Mouse (Mus musculus) embryonic stem cell, embryonic (primary cell): ENCODE measurements around the gene Padi4.

ENCODE experiments used
- CTCF ChIA-PET, 4 experiments: fragments of 300-600 bp in 2 of 4; fragments of 350-600 bp in 2 of 4; sonication (Branson Sonifier 250); formaldehyde crosslinking; loops; one replicate each; lab custom pipeline; 2022; ENCODE audit warnings: inconsistent platforms in 2 of 4; lab: Charles Lee
- POLR2A ChIA-PET, 4 experiments: fragments of 300-600 bp in 2 of 4; fragments of 350-600 bp in 2 of 4; sonication (Branson Sonifier 250); formaldehyde crosslinking; loops; one replicate each; lab custom pipeline; 2022; ENCODE audit warnings: antibody characterized with exemption in 4 of 4, inconsistent platforms in 1 of 4; lab: Charles Lee

The Padi4 gene

GRCm38 (mm10) chr4:140774025-140774800 lies at the start of gene Padi4:
Padi4 (minus strand) TSS chr4:140774236.
- POLR2A ChIA-PET: interaction anchor here in 2 of 4 experiments (0.7 to 1.4 kb wide), 4 partner anchors 9 to 136 kb away, joined by 3 to 4 read pairs (median 3); no protein-coding TSS in a partner anchor

GRCm38 (mm10) chr4:140821988-140822387 lies 48.0 kb upstream of the Padi4 start:
- ChIA-PET POLR2A (no interaction called here), CTCF (interaction anchor here in 2 of 4 experiments (0.6 to 2.4 kb wide), 3 partner anchors 28 to 136 kb away, joined by 3 to 9 read pairs (median 3); no protein-coding TSS in a partner anchor)

More at GRCm38 (mm10) chr4:140774025-140774800, at the start of gene Padi4:
- CTCF ChIA-PET: interaction anchor here in 2 of 4 experiments (0.8 to 1.0 kb wide), 4 partner anchors 11 to 14 kb away, joined by 3 read pairs; no protein-coding TSS in a partner anchor

- POLR2A ChIA-PET: interaction anchor here in 2 of 4 experiments (1.1 to 2.8 kb wide), 6 partner anchors 12 to 48 kb away, joined by 3 to 17 read pairs (median 4); no protein-coding TSS in a partner anchor
- CTCF ChIA-PET: interaction anchor here (0.6 to 1.5 kb wide), 4 partner anchors 57 to 141 kb away, joined by 3 read pairs; no protein-coding TSS in a partner anchor
Measured at GRCm38 (mm10) chr4:140817413-140817812, 43.4 kb upstream of the Padi4 start.

GRCm38 (mm10) chr4:140815996-140816917 lies 42.2 kb upstream of the Padi4 start:
- ChIA-PET CTCF (interaction anchor here (0.6 to 1.5 kb wide), 10 partner anchors 10 to 678 kb away, joined by 3 to 5 read pairs (median 3); no protein-coding TSS in a partner anchor), POLR2A (interaction anchor here (0.5 to 2.8 kb wide), 21 partner anchors 10 to 250 kb away, joined by 3 to 17 read pairs (median 4); no protein-coding TSS in a partner anchor)

DNA sequence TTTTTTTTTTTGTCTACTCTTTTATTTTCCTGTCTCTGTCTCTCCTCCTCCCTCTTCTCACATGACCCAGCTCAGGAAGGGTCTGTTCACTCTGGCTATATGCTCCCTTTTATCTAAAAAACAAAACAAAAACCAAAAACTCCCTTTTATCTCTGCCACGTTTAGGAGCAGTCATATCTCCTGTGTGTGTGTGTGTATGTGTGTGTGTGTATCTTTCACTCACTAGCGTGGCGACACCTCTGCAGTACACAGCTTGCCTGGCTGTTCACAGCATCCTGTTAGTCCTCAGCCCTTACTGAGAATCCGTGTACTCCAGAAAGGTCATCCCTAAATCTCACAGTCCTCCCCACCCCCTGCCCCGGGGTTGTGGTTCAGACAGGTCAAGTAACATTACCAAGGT lies 41.5 kb upstream of the Padi4 start:
- POLR2A ChIA-PET: interaction anchor here in 3 of 4 experiments (0.6 to 2.8 kb wide), 15 partner anchors 10 to 251 kb away, joined by 3 to 17 read pairs (median 4); no protein-coding TSS in a partner anchor

DNA sequence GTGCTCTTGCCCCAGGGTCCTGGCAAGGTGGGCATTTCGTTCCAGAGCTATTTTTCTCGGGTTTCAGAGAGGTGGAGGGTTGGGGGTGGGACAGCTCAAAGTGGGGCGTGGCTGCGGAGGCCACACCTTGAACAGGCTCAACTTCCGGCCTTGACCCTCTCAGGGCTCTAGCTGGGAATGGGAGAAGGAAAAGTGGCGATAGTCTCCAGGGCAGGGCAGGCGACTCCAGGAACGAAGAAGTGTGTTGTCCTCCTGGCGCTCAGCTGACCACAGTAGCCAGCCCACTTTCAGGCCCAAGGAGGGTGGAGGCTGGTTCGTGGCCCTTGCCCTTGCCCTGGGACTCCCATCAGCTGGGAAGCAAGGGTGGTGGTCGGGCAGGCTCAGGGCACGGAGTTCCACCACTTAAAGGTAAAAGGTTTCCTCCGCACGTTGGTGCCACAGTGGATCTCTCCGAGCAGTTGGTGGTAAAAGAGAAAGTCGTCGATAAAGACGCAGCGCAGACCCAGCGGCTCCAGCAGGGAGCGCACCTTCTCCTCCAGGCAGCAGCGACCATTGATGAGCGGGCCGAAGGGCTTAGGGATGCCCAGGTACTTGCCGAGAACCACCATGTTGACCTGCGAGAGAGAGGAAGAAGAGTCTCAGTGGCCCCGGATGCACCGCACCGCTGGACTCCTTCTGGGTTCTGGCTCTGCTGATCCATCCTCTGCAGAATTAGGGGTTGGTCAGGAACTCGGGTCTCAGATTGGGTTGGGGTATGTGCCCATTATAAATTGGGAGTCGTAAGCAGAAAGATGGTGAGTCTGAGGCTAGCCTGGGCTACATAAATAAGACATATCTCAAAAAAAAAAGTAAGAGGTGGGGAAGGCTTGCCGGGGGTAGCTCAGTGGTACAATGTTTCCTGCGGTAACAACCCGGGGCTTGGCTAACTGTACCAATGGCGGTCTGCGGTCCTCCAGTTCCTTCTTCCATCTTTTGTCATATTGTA lies 40.5 kb upstream of the Padi4 start:
- CTCF ChIA-PET: interaction anchor here (0.6 to 1.8 kb wide), 9 partner anchors 19 to 287 kb away, joined by 3 to 6 read pairs (median 3); no protein-coding TSS in a partner anchor
- POLR2A ChIA-PET: interaction anchor here (0.5 to 2.8 kb wide), 16 partner anchors 9 to 134 kb away, joined by 3 to 17 read pairs (median 3); no protein-coding TSS in a partner anchor

More for the DNA sequence above, 41.5 kb upstream of the Padi4 start:
- CTCF ChIA-PET: interaction anchor here in 3 of 4 experiments (0.6 to 1.8 kb wide), 8 partner anchors 10 to 811 kb away, joined by 3 to 5 read pairs (median 4); no protein-coding TSS in a partner anchor

GRCm38 (mm10) chr4:140813358-140814185 lies 39.5 kb upstream of the Padi4 start:
- CTCF ChIA-PET: interaction anchor here in 3 of 4 experiments (0.6 to 1.8 kb wide), 9 partner anchors 19 to 288 kb away, joined by 3 to 6 read pairs (median 3); no protein-coding TSS in a partner anchor

DNA sequence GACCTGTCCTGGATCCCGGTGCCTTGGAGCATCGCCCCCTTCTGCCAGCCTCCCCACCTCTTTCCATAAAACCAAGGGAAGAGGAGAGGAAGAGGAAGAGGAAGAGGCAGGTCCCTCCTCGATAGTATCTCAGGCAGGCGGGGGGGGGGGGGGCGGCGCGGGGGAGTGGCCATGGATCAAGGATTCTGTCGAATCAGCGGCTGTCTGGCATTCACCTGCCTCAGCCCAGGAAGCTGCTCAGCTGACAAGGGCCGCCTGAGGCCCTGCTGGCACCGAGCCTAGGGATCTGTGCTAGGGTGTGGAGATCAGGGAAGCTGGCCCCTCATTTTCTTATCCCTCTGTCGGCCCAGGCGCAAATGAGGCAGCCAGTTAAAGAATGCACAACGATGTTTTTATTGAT lies 38.6 kb upstream of the Padi4 start:
- POLR2A ChIA-PET: interaction anchor here in 3 of 4 experiments (0.7 to 2.4 kb wide), 3 partner anchors 11 to 81 kb away, joined by 3 to 7 read pairs (median 3); no protein-coding TSS in a partner anchor
- CTCF ChIA-PET: interaction anchor here in 3 of 4 experiments (0.5 to 1.7 kb wide), 4 partner anchors 11 to 218 kb away, joined by 3 to 6 read pairs (median 6); no protein-coding TSS in a partner anchor

More at GRCm38 (mm10) chr4:140813358-140814185, 39.5 kb upstream of the Padi4 start:
- POLR2A ChIA-PET: interaction anchor here in 3 of 4 experiments (0.6 to 2.4 kb wide), 12 partner anchors 12 to 135 kb away, joined by 3 to 7 read pairs (median 3); no protein-coding TSS in a partner anchor

DNA sequence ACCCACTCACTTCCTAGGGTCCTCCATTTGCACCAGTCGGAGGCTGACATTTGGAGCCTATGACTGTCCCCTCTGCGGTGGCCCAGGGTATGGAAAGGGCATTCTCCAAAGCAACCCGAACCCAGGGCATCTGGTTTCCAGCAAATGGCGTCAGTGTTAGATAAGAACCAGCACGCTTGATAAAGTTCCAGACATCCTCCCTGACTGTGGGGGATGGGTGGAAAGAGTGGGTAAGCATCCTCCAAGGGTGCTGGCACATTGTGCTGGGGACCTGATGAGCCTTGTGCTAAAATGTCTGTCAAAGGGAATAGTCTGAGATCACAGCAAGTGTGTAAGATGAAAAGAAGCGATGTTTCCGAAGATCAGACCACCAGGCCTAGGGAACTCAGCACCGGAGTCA lies 38.2 kb upstream of the Padi4 start:
- CTCF ChIA-PET: interaction anchor here in 1 of 4 experiments (0.5 kb wide), 1 partner anchor 219 kb away, joined by 3 read pairs; no protein-coding TSS in a partner anchor
- POLR2A ChIA-PET: interaction anchor here in 2 of 4 experiments (1.2 to 1.7 kb wide), 2 partner anchors 10 to 12 kb away, joined by 3 to 4 read pairs; no protein-coding TSS in a partner anchor

GRCm38 (mm10) chr4:140810458-140811260 lies 36.6 kb upstream of the Padi4 start, which contains the start of gene Padi3:
Padi3 (minus strand) TSS chr4:140810648.
- CTCF ChIA-PET: interaction anchor here in 2 of 4 experiments (0.6 to 1.4 kb wide), 9 partner anchors 9 to 1952 kb away, joined by 3 to 9 read pairs (median 4); partner anchors contain the start of gene Kazn (in 1 of the 2)
- POLR2A ChIA-PET: interaction anchor here in 3 of 4 experiments (0.6 to 2.2 kb wide), 10 partner anchors 10 to 238 kb away, joined by 3 to 9 read pairs (median 4); no protein-coding TSS in a partner anchor

DNA sequence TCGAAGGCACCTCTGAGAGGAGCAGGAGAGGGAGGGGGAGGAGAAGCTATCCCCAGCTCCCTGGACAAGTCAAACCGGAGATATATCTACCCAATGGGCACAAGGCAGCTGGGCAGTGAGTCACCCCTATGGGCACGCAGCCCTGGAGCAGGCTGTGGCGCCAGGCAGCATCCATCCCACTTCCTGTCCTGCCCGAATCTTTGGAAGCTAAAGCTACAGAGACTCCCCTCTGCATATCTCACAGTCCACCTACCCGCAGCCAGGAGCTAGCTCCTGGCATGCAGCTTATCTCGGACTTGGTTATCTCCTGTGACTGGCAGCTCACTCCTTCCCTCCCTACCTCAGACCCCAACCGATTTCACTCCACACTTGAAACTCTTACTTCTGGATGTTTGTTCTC lies 35.1 kb upstream of the Padi4 start:
- POLR2A ChIA-PET: interaction anchor here in 2 of 4 experiments (1.4 to 2.2 kb wide), 4 partner anchors 9 to 101 kb away, joined by 3 to 9 read pairs (median 4); no protein-coding TSS in a partner anchor
- CTCF ChIA-PET: interaction anchor here in 2 of 4 experiments (0.5 to 1.2 kb wide), 2 partner anchors 15 to 64 kb away, joined by 3 read pairs; no protein-coding TSS in a partner anchor

DNA sequence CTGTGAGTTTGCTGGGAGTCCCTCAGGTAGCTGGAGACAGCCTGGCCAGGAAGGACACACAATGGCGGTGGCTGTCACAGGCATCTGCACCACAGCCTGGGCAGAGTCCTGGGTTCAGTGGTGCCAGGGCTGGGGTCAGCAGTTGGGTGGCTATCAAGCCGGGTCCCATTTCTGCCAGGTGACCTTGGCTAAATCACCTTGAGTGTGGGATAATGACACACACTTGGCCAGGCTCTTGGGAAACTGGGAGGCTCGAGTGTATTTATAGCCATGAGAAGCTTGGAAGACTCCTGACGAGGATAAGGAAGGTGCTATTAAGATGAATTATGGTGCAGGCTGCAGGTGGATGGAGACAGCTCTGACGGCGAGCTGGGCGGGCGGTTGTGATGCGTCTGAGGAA lies 30.6 kb upstream of the Padi4 start:
- POLR2A ChIA-PET: interaction anchor here in 1 of 4 experiments (4.0 kb wide), 1 partner anchor 12 kb away, joined by 17 read pairs; no protein-coding TSS in a partner anchor
- CTCF ChIA-PET: interaction anchor here in 2 of 4 experiments (1.1 to 1.3 kb wide), 2 partner anchors 11 to 16 kb away, joined by 3 to 7 read pairs; no protein-coding TSS in a partner anchor

DNA sequence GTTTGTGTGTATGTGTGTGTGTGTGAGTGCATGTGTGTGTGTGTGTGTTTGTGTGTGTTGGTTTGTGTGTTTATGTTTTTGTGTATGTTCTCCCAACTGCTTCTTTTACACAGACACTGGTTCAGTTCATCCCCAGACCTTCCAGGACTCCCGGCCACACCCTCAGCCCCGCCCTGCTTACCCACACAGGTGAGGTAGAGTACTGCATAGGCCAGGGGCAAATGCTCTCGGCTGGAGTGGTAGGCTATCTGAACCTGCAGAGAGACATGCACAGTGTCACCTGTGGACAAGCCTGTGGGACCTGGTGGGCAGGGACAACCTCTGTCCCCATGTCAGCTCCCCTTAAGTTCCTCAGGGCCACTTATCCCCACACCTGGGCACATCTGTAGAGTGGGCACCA lies 27.3 kb upstream of the Padi4 start:
- POLR2A ChIA-PET: interaction anchor here in 2 of 4 experiments (0.6 to 1.6 kb wide), 2 partner anchors 10 to 11 kb away, joined by 3 to 4 read pairs; partner anchors contain the start of gene Padi3 (in 1 of the 2)
- CTCF ChIA-PET: interaction anchor here in 3 of 4 experiments (0.6 to 1.6 kb wide), 5 partner anchors 8 to 322 kb away, joined by 3 to 7 read pairs (median 3); no protein-coding TSS in a partner anchor

- CTCF ChIA-PET: interaction anchor here in 1 of 4 experiments (0.6 kb wide), 1 partner anchor 1825 kb away, joined by 3 read pairs; no protein-coding TSS in a partner anchor
Measured at GRCm38 (mm10) chr4:140796786-140797185, 22.8 kb upstream of the Padi4 start.

More at GRCm38 (mm10) chr4:140796786-140797185, 22.8 kb upstream of the Padi4 start:
- POLR2A ChIA-PET: no interaction called here
